Mouse (Mus musculus) heart, embryonic 14.5 days (tissue): ENCODE measurements at regions not wholly inside any gene's neighbourhood (a gene's known extent, or its start where the extent isn't known, plus 50 kb on each side); places are given as distances from the start of the nearest gene placed in this dataset.

ENCODE experiments used
- ATAC-seq: fragments of 200-750 bp; cut with Nextera tagmentation; 2 replicates; pipeline ENCODE4 v1.8.0; 2017; ENCODE audit warnings: low read depth, moderate TSS enrichment; ENCODE audit not compliant: insufficient number of reproducible peaks, insufficient read depth, low FRiP score
- H3K27ac ChIP-seq, 2 experiments: fragments of 200-500 bp in 1 of 2; fragments of 300-500 bp in 1 of 2; sonication (generic) in 1 of 2; replicated peaks in 1 of 2; 2 replicates each; pipeline ENCODE4 v1.5.1; 2012 to 2014; ENCODE audit warnings: low read depth in 2 of 2, low read length in 2 of 2, control low read depth in 1 of 2, mild to moderate bottlenecking in 1 of 2, mixed read lengths in 1 of 2; ENCODE audit not compliant: control insufficient read depth in 1 of 2, insufficient read depth in 1 of 2
- H3K27me3 ChIP-seq: fragments of 300-500 bp; sonication (generic); 2 replicates; pipeline ENCODE4 v1.6.1; 2014; ENCODE audit warnings: mild to moderate bottlenecking, low read length, control low read depth; ENCODE audit not compliant: control insufficient read depth, insufficient read depth
- H3K36me3 ChIP-seq: fragments of 300-500 bp; sonication (generic); 2 replicates; pipeline ENCODE4 v1.6.1; 2014; ENCODE audit warnings: mild to moderate bottlenecking, control low read depth, low read length, mixed read lengths; ENCODE audit not compliant: control insufficient read depth, insufficient read depth
- H3K4me1 ChIP-seq, 2 experiments: fragments of 200-500 bp in 1 of 2; fragments of 300-500 bp in 1 of 2; sonication (generic) in 1 of 2; 2 replicates each; pipeline ENCODE4 v1.6.1; 2012 to 2014; ENCODE audit warnings: low read length in 2 of 2, control low read depth in 1 of 2, mixed read lengths in 1 of 2; ENCODE audit not compliant: control insufficient read depth in 2 of 2, insufficient read depth in 2 of 2
- H3K4me2 ChIP-seq: fragments of 300-500 bp; sonication (generic); 2 replicates; pipeline ENCODE4 v1.6.1; 2014; ENCODE audit warnings: mild to moderate bottlenecking, low read length
- H3K4me3 ChIP-seq, 2 experiments: fragments of 200-500 bp in 1 of 2; fragments of 300-500 bp in 1 of 2; sonication (generic) in 1 of 2; 2 replicates each; pipeline ENCODE4 v1.5.1; 2012 to 2014; ENCODE audit warnings: low read length in 2 of 2, mild to moderate bottlenecking in 2 of 2, control low read depth in 1 of 2, low read depth in 1 of 2, moderate library complexity in 1 of 2; ENCODE audit not compliant: control insufficient read depth in 1 of 2, insufficient read depth in 1 of 2
- H3K9ac ChIP-seq: fragments of 300-500 bp; sonication (generic); 2 replicates; pipeline ENCODE4 v1.6.1; 2014; ENCODE audit warnings: mild to moderate bottlenecking, low read length
- H3K9me3 ChIP-seq: fragments of 300-500 bp; sonication (generic); 2 replicates; pipeline ENCODE4 v1.6.1; 2016; ENCODE audit warnings: low read length, control low read depth; ENCODE audit not compliant: control insufficient read depth
- WGBS: fragments of 180-500 bp; shearing (Covaris S2); extraction: QIAGEN DNeasy Blood & Tissue Kit; methylation state at CpG from one replicate; pipeline ENCODE4 v1.1.7; 2014; 5-methylcytosine and 5-hydroxymethylcytosine counted together

DNA sequence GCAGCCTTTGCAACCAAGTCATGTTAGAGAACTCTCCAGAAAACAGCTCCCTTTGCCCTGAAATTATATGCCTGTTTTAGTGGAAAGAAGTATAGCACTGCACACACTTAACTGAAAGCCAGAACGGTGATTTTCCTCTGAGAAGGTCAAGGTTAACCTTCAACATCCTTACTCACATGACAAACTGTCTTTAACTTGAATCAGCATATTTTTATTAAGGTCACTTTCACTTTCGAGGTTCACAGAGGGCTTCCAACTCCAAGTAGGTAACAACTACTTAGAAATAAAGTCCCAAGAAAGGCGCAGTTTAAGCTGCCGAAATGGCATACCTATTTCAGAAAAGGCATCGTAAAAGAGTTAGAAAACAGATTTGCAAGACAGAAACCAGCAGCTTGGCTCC, 502.4 kb downstream of the Adgrl2 start:
- Histone ChIP-seq H3K27me3 (no peaks in the 10 kb centered on the region), H3K9me3 (no peaks in the 10 kb centered on the region), H3K9ac (no peak overlapping the region), H3K36me3 (no peaks in the 10 kb centered on the region), H3K4me3 (no peak overlapping the region), H3K27ac (no peak overlapping the region), H3K4me2 (no peak overlapping the region), H3K4me1 (no peaks in the 10 kb centered on the region)
- WGBS = 87% methylated on average over 5 of the region's 5 CpGs
- no peak for ATAC-seq

- Histone ChIP-seq H3K36me3 (no peaks in the 10 kb centered on the region), H3K4me1 (no peaks in the 10 kb centered on the region), H3K27ac (no peak overlapping the region), H3K9ac (no peak overlapping the region), H3K4me2 (no peak overlapping the region), H3K9me3 (no peaks in the 10 kb centered on the region), H3K4me3 (no peak overlapping the region), H3K27me3 (no peaks in the 10 kb centered on the region)
- WGBS = 81% methylated on average over 8 of the region's 8 CpGs
- no peak for ATAC-seq
These were observed 514.5 kb downstream of the Adgrl2 start for GRCm38 (mm10) chr3:148475862-148476261.

- Histone ChIP-seq H3K4me1 (no peaks in the 10 kb centered on the region), H3K4me2 (no peak overlapping the region), H3K27ac (no peak overlapping the region), H3K4me3 (no peak overlapping the region), H3K9ac (no peak overlapping the region), H3K36me3 (no peaks in the 10 kb centered on the region), H3K9me3 (no peaks in the 10 kb centered on the region), H3K27me3 (no peaks in the 10 kb centered on the region)
- ATAC-seq = no peak
- WGBS = 87% methylated on average over 6 of the region's 6 CpGs
These were observed 517.4 kb downstream of the Adgrl2 start for GRCm38 (mm10) chr3:148472943-148473444.

DNA sequence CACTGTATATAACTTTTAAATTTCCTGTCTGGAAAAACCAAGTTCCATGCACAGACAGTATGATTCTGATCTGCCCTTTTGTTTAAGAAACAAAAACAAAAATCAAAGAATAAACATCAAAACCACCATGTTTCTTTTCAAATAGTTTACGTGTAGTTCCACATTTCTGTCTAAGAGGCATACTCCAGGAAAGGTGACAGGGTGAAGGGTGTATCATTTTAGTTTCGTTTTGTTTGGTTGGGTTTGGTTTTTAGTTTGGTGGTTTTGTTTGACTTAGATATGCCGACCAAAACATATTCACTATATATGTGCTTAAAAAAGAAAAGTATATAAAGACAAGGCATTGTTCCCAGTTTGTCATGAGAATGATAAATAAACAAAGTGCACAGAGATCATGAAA, 524.9 kb downstream of the Adgrl2 start:
- Histone ChIP-seq H3K4me3 (no peak overlapping the region), H3K27ac (no peak overlapping the region), H3K36me3 (no peaks in the 10 kb centered on the region), H3K9ac (no peak overlapping the region), H3K4me2 (no peak overlapping the region), H3K27me3 (no peaks in the 10 kb centered on the region), H3K4me1 (no peaks in the 10 kb centered on the region), H3K9me3 (no peaks in the 10 kb centered on the region)
- no peak for ATAC-seq
- 75% methylated on average over 3 of the region's 3 CpGs for WGBS

DNA sequence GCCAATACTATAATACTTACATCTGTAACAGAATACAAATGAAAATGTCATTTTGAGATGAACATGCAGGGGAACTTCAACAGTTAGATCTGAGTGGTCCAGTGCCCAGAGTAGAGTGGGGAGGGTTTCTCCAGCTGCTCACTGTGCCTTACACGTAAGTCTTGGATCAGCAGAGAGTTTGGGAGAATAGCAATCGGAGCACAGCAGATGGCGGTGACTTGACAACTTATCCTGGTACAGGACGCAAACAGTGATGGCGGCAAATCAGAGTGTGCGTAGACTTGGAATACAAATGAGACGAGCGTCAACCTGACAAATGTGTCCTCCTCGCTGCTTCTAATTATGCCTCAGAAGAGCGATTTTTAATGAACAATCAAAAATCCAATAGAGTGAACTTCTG, 527.6 kb downstream of the Adgrl2 start:
- Histone ChIP-seq H3K4me1 (no peaks in the 10 kb centered on the region), H3K9me3 (no peaks in the 10 kb centered on the region), H3K36me3 (no peaks in the 10 kb centered on the region), H3K27ac (no peak overlapping the region), H3K27me3 (no peaks in the 10 kb centered on the region), H3K4me2 (no peak overlapping the region), H3K4me3 (no peak overlapping the region), H3K9ac (no peak overlapping the region)
- no peak for ATAC-seq
- WGBS = 89% methylated on average over 10 of the region's 10 CpGs

DNA sequence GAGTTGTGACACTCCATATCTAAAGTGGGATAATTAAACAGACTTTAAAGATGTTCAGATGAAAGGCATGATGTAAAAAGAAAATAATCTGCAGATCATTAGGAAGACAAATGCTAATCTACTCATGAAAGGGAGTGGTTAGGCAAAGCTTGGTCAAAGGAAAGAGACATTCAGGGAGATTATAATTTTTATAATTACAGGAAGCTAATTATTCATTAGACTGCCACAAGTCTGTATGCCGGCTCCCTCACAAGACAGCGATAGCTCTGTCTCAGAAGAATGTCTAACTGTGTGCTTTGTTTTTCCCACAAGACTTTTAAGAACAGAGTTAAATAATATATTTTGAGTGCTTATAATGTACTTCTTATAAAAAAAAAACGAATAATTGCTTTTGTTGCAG, 541.5 kb downstream of the Adgrl2 start:
- Histone ChIP-seq H3K4me2 (no peak overlapping the region), H3K4me3 (no peak overlapping the region), H3K27me3 (peaks cover 40% of the 10 kb centered on the region), H3K9ac (no peak overlapping the region), H3K9me3 (no peaks in the 10 kb centered on the region), H3K36me3 (no peaks in the 10 kb centered on the region), H3K27ac (no peak overlapping the region), H3K4me1 (no peaks in the 10 kb centered on the region)
- WGBS = 75% methylated on average over 3 of the region's 3 CpGs
- ATAC-seq = no peak

DNA sequence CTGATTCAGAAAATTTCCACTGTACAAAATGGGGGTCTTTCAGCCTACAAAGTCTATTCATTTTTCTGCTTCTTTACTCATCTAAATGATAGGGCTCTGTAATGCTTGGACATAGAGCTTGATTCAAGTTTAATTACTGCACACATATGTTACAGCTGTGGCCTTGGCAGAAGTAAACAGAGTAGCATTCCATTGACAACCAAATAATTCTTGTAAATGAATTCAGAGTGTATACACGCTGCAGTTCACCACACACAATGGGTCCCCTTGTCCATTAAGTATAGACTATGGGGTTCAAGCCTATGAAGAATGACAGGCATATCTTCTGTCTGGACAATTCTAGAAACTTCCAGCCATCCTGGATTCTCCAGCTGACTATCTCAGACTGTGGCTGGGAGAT, 541.9 kb downstream of the Adgrl2 start:
- 55% methylated on average over 1 of the region's 1 CpGs for WGBS

DNA sequence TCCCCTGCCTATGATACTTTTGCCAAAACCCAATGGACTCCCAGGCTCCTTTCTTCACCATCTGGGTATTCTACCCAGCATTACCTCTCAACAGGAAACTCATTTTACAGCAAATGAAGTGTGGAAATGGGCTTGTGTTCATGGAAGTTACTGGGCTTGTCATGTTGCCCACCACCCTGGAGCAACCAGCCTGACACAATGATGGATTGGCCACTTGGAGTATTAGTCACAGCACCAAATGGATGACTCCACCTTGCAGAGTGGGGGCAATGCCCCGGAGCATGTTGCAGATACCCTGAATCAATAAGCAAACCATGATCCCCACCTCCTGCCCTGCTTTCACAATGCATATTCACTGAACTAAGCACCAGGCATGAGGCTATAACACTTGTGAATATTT, 543.5 kb downstream of the Adgrl2 start:
- Histone ChIP-seq H3K27me3 (peaks cover 53% of the 10 kb centered on the region), H3K4me3 (no peak overlapping the region), H3K4me1 (0 out of 4 replicates have a peak, but pooled peaks cover 0 to under 1% of the 10 kb centered on the region in 2 experiments), H3K36me3 (no peaks in the 10 kb centered on the region), H3K4me2 (no peak overlapping the region), H3K9me3 (no peaks in the 10 kb centered on the region), H3K27ac (no peak overlapping the region), H3K9ac (no peak overlapping the region)
- WGBS = 76% methylated on average over 1 of the region's 1 CpGs
- no peak for ATAC-seq

More for the DNA sequence above, 541.9 kb downstream of the Adgrl2 start:
- peaks cover 38% of the 10 kb centered on the region for H3K27me3 ChIP-seq
- H3K4me2 ChIP-seq = no peak overlapping the region
- no peaks in the 10 kb centered on the region for H3K36me3 ChIP-seq
- H3K4me1 ChIP-seq = no peaks in the 10 kb centered on the region
- no peak overlapping the region for H3K4me3 ChIP-seq
- no peak for ATAC-seq
- H3K27ac ChIP-seq = no peak overlapping the region
- H3K9me3 ChIP-seq = no peaks in the 10 kb centered on the region
- no peak overlapping the region for H3K9ac ChIP-seq
